Mouse (Mus musculus) embryonic fibroblast, embryonic 13.5 days (primary cell): Measurements from ENCODE around the gene Daam1. TPM values are rescaled to one million over a fixed set of nuclear protein-coding genes. Genes with fewer than 3 reads are reported as not detected.

Experiments
- H3K27ac ChIP-seq: 2 replicates; pipeline ENCODE4 v1.5.1; 2012; ENCODE audit warnings: low read length, control low read depth, inconsistent platforms; ENCODE audit not compliant: insufficient read depth
- H3K4me1 ChIP-seq: 2 replicates; pipeline ENCODE4 v1.6.1; 2011; ENCODE audit warnings: low read length; ENCODE audit not compliant: control insufficient read depth, insufficient read depth
- H3K4me3 ChIP-seq: 2 replicates; pipeline ENCODE4 v1.5.1; 2011; ENCODE audit warnings: mild to moderate bottlenecking, control low read depth, low read length; ENCODE audit not compliant: insufficient read depth
- CTCF ChIP-seq: IDR thresholded peaks from 2 replicates; pipeline ENCODE4 v1.5.1; 2011; ENCODE audit warnings: mild to moderate bottlenecking, control low read depth, low read length, moderate library complexity, borderline replicate concordance; ENCODE audit not compliant: insufficient read depth
- POLR2A ChIP-seq: IDR thresholded peaks from 2 replicates; pipeline ENCODE4 v1.6.1; 2011; ENCODE audit warnings: low read depth, mild to moderate bottlenecking, control low read depth, low read length, moderate library complexity
- polyA plus RNA-seq: library from polyadenylated mRNA; stranded (reverse); fragments of >200 nt; gene quantifications from 2 replicates; pipeline ENCODE4 v1.2.4, GENCODE M21; 2011; ENCODE audit warnings: low read depth; ENCODE audit not compliant: missing spikeins, insufficient read length

Daam1 gene
- polyA plus RNA-seq, 1 experiment, result 23.8 TPM

DNA sequence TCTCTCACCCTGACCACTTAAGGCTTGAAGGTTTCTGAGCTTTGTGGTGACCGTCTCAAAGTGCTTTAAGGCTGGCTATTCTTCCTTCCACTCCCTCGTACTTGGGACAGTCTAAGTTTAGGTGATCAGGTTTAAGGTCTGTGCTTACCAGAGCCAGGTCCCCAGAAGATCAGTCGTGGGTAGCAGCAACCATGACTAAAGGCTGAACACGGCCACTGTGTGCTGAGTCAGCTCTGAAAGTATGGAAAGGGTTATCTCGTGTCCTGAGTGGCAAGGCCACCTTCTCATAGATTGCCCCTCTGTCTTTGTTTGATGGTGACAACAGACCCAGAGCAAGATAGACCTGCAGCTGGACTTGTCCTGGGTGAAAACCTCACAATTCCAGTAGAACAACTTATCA is 141.2 kb downstream of the Daam1 start:
- no peak overlapping the region for H3K4me3 ChIP-seq
- peaks cover 4% of the 10 kb centered on the region for H3K4me1 ChIP-seq
- H3K27ac ChIP-seq, result no peak overlapping the region
- TF ChIP-seq POLR2A (no peak), CTCF (no peak)

DNA sequence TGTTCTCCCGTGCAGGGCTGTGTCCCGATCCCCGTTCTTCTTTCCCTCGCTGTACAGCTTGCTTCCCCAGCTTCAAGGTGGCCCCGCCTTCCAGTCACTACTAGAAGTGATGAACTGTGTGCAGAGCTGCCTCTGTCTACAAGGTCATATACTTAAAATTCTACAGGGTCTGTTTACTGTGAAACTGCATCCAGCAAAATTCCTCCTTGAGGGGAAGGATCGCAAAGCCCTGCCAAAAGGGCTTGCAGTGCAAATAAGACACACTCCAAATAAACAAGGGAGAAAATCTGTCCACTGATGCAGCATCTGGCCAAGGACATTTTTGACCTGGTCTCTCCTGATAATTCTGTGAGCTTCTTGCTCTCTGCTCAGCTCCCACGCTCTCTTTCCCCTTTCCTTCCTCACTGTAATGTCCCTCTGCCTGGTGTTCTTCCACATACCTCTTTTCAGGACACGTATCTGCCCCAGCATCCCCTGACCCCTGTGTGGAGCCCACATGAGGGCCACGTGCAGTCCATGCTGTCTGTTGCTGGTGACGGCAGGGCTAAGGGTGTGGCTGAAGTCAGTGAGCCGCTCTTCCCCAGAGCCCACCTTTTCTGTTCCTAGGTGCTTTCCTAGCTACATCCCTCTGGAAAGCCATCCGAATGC is 141.9 kb downstream of the Daam1 start:
- no peak for TF ChIP-seq POLR2A
- TF ChIP-seq CTCF, result no peak
- peaks cover 4% of the 10 kb centered on the region for H3K4me1 ChIP-seq
- no peak overlapping the region for H3K4me3 ChIP-seq
- no peak overlapping the region for H3K27ac ChIP-seq

DNA sequence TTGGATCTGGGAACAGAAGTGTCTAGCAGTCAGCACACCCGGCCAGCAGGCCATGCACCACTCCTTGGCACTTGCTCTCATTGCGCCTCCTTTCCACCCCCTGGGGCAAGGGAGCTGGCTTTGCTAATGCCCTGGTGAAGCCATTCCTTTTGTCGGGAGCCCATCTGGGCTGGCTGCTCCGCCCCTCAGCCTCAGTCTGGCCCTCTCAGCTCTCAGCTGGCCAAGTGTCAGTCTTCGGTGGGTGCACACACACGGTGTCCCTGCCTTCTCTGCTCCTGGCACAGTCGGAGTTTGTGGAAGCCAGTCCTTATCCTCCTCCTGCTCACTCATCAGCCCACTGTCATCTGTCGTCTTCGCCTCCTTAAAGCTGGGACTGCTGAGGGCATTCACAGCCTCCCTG is 142.7 kb downstream of the Daam1 start:
- no peak overlapping the region for H3K4me3 ChIP-seq
- no peak overlapping the region for H3K27ac ChIP-seq
- peaks cover 4% of the 10 kb centered on the region for H3K4me1 ChIP-seq
- TF ChIP-seq CTCF (no peak), POLR2A (no peak)

DNA sequence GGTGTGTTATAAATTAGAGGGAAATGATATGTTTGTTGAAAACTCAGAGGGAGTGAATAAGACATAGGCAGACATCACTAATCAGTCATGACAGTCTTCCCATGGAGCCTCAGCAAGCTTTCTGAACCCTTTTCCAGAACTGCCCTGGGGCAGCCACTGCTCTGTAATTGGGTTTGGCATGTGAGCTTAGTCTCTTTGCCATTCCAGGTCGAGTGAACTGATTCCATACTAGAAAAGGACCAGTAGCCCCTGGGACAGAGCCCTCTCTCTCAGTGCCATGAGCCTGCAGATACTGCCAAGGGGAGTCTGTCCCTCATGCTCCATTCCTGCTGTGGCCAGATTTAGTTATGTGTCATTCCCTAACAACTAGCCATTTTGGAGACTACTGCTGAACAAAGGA is 144.7 kb downstream of the Daam1 start:
- no peak for TF ChIP-seq POLR2A
- no peak for TF ChIP-seq CTCF

DNA sequence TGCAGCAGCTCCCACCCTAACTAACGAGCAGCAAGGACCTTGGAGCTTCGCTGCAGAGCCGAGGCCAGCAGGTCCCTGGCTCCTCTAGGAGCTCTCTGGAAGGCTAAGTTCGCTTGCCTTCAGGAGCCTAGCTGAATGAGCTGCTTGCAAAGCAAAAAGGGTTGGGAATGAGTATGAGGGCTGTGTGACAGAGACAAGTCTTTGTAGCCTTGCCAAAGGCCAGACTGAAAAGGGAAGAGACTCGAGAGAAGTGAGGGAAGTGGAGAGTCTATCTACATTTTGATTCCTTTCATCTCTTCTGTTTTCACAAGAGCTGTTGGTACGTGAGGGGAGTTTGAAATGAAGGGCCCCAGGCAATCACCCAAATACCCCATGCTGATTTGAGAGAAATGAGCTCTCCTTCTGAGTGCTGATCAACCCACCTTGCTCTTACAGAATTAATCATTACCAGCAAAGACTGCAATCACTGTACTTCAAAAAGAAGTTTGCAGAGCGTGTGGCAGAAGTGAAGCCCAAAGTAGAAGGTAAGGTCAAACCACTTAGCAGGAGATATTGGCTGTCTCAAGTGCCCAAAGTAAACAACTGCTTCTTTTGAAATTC is 145.6 kb downstream of the Daam1 start:
- H3K27ac ChIP-seq, result no peak overlapping the region
- no peak overlapping the region for H3K4me3 ChIP-seq
- TF ChIP-seq CTCF (no peak), POLR2A (no peak)
- no peaks in the 10 kb centered on the region for H3K4me1 ChIP-seq

More for the DNA sequence above, 144.7 kb downstream of the Daam1 start:
- Histone ChIP-seq H3K27ac (no peak overlapping the region), H3K4me1 (peaks cover 3% of the 10 kb centered on the region), H3K4me3 (no peak overlapping the region)

DNA sequence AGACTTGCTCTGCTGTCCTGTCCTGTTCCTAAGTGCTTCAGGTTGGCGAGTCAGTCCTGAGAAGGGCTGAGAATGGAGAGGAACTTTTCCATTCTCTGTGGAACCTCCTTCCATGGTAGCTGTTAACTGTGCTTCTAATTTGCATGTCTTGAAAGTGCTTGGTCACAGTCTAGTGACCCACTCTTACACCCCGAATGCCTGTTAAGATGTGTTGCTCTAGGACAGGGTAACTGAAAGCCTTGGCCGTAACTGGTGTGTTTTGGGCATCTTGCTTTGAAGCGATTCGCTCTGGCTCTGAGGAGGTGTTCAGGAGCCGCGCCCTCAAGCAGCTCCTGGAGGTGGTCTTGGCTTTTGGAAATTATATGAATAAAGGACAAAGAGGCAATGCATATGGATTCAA is 146.5 kb downstream of the Daam1 start:
- no peak overlapping the region for H3K27ac ChIP-seq
- H3K4me3 ChIP-seq, result no peak overlapping the region
- H3K4me1 ChIP-seq, result no peaks in the 10 kb centered on the region
- TF ChIP-seq POLR2A (no peak), CTCF (no peak)

DNA sequence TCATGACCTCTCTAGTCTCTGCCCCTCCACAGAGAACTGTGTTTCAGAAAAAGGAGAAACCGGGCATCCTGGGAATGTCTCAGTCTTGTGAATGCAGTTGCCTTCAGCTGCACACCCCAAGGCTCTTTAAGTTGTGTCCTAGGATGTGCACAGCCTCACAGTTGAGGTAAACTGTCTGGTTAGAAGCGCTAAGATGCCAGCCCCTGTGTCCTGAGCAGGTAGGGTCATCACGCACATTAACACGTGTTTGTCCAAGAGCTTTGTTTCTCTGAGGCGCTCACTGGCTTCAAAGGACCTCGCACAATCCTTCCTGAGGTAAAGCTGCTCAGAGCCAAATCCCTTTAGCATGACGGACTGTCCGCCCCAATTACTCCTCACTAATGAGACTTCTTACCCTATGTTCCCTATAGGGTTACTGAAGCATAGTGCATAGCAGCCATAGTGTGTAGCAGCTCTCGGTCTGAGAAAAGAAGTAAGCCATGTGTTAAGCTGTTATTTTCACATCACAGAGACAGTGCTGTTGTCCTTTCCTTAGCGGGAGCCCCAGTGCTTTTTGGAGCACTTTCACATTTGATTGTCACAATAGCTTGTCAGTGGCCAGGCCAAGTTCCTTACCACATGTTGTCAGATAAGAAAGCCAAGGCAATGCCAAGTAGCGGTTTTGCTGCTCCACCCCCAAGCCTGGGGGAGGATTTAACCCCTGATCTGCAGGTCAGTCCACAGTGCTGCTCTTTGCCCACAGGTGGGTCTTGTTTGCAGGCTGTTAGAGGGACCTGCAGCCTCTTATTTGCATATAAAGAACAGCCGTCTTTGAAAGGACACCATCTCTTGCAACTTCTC is 147.9 kb downstream of the Daam1 start:
- H3K27ac ChIP-seq, result no peak overlapping the region
- TF ChIP-seq CTCF, result no peak
- no peak for TF ChIP-seq POLR2A
- H3K4me1 ChIP-seq, result no peaks in the 10 kb centered on the region
- H3K4me3 ChIP-seq, result no peak overlapping the region

DNA sequence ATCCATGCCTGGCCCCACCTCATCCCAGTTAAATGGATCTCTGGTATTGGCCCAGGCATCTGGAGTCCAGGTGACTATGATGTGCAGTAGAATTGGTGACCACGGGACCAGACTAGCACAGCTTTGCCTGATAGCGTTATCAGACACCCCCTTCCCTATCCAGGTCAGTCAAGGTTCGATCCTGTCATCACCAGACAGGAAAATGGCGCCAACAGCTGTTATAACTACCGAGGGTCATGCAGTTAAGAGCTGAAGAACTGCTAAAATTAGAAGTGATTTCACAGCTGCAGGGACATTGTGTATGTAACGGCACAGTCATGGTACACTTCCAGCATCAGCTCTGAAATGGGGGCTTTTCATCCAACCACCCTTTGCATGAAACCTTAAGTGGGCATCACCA is 149.3 kb downstream of the Daam1 start:
- no peak overlapping the region for H3K27ac ChIP-seq
- TF ChIP-seq POLR2A (no peak), CTCF (no peak)
- no peaks in the 10 kb centered on the region for H3K4me1 ChIP-seq
- H3K4me3 ChIP-seq, result no peak overlapping the region

DNA sequence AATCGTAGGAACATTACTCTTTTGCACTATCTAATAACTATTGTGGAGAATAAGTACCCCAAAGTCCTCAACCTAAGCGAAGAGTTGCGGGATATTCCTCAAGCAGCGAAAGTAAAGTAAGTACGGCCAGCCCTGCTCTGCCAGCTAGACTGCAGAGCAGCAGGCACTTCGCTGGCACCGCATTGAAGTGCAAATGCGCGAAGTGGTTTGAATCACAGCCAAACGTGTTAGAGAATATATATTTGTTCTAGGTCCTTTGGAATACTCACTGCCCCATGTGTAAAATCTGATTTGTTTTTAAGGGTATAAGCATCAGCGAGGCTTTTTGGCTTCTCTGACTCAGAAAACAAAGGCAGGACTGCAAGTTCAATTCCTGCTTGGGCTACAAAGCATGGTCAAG is 149.9 kb downstream of the Daam1 start:
- Histone ChIP-seq H3K4me3 (no peak overlapping the region), H3K27ac (no peak overlapping the region), H3K4me1 (no peaks in the 10 kb centered on the region)
- TF ChIP-seq CTCF (no peak), POLR2A (no peak)

DNA sequence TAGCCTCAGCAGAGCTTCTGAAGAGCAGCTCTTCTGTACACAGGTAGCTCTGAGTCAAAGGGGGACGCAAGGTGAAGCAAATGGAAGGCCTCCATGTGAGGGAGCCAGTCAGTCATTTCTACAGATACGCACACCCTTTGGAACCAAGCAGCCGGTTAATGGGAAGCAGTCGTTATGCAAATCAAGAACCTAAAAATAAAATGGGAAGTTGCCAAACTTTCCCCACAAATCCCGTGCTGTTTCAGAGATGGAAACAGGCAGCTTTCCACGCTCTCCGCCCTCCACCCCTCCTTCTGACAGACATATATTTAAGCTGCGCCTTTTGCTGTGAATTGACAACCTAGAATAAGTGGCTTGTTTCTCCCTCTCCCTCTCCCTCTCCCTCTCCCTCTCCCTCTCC is 150.4 kb downstream of the Daam1 start:
- TF ChIP-seq CTCF (no peak), POLR2A (no peak)
- H3K4me3 ChIP-seq, result no peak overlapping the region
- H3K27ac ChIP-seq, result no peak overlapping the region
- H3K4me1 ChIP-seq, result no peaks in the 10 kb centered on the region
